Mouse (Mus musculus): ENCODE measurements at regions not wholly inside any gene's neighbourhood (a gene's known extent, or its start where the extent isn't known, plus 50 kb on each side); places are given as distances from the start of the nearest gene placed in this dataset.

DNA sequence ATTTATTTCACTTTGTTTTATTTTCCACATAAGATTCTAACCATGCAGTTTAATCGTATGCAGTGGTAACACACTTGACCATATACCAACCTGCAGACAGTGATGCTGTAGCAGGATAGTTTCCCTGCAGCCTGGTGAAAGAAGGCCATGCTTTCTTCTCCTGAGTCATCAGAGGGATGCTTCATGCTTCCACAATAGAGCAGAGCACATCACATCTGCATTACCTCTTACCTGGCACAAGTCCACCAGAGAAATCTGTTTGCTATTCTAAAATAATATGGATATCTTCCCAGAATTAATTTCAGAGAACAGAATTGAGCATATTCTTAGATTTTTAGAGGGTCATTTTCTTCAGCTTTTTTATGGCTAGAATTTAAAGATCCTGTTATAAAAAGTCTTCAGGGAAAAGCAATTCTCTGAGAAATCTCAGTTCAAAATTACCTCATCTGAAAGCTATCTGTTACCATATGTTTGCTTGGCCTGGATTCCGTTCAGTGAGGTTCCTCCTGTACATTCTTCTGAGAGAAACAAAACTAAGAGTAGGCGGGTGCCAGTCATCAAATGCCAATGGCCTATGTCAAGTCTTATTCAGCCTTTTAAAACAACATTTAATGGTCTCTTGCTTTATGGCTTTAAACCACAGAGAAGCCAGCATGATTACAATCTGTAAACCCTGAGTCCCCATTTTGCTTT is 87.3 kb upstream of the Arsj start:
- Histone ChIP-seq H3K79me2 (ENCODE audit: control insufficient read depth, insufficient read depth) (no peaks in the 10 kb centered on the region), H3K36me3 (ENCODE audit: control insufficient read depth, insufficient read depth) (no peaks in the 10 kb centered on the region), H3K27me3 (ENCODE audit: control insufficient read depth, insufficient read depth, insufficient read length) (no peaks in the 10 kb centered on the region), H3K79me3 (ENCODE audit: low read depth) (no peaks in the 10 kb centered on the region), H3ac (ENCODE audit: control insufficient read depth, insufficient read length, low read depth) (no peak overlapping the region), H3K4me3 (ENCODE audit: insufficient read depth, poor library complexity, severe bottlenecking) (no peak overlapping the region)
- no peak for TF ChIP-seq USF1 (IDR thresholded peaks at IDR 0.05; ENCODE audit: low read depth)
- no peak for TF ChIP-seq CEBPB (IDR thresholded peaks at IDR 0.05; ENCODE audit: low read depth)
- peak; percentile 93 for TF ChIP-seq MAX (IDR thresholded peaks at IDR 0.05)
- TF ChIP-seq FOSL1 (IDR thresholded peaks at IDR 0.05; ENCODE audit: insufficient read depth, low read length, poor library complexity, severe bottlenecking), result peak; percentile 47
- TF ChIP-seq CTCF (IDR thresholded peaks at IDR 0.05; ENCODE audit: control insufficient read depth, insufficient read depth, insufficient read length), result no peak
- no peak for TF ChIP-seq MYOD1 (IDR thresholded peaks at IDR 0.05; ENCODE audit: control insufficient read depth, insufficient read length, low read depth)
- no peak for TF ChIP-seq MYOG (IDR thresholded peaks at IDR 0.05; ENCODE audit: control insufficient read depth, extremely low read depth, insufficient read length)

DNA sequence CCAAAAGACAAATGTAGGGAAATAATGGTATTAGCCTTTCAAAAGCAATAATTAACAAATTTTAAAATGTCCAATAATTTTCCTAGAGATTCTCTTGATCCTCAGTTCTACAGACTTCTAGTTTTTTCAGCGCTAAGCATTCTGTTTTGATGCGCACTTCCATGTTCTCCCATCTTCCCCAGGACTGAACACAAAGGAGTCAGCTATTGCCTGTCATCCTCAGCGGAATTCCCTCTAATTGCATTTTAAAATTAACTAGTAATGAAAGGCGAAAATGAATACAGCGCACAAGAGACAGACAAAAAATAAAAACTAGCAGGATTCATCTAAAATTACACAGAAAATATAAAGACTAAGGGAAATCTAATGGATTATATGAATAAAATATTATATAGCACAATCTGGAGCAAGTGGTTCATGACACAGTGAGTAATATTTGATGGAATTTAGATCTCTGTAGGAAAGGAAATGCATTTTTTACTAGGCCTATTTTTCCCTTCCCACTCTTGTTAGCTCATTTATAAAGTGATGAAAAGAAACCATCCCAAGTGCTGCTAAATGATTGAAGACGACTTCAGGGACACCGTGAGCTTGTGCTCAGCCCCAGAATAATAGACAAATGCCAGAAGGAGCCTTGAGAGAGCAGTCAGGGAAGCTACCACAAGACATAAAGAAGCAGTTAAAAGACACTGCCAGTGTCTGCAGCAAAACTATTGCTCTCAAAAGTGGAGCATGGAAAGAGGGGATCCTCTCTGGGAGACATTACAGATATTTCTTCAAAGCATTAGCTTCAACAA is 79.0 kb upstream of the Arsj start:
- H3K79me3 ChIP-seq (ENCODE audit: low read depth), result no peaks in the 10 kb centered on the region
- no peaks in the 10 kb centered on the region for H3K79me2 ChIP-seq (ENCODE audit: control insufficient read depth, insufficient read depth)
- H3K36me3 ChIP-seq (ENCODE audit: control insufficient read depth, insufficient read depth), result no peaks in the 10 kb centered on the region
- H3ac ChIP-seq (ENCODE audit: control insufficient read depth, insufficient read length, low read depth), result no peak overlapping the region
- no peak overlapping the region for H3K4me3 ChIP-seq (ENCODE audit: insufficient read depth, poor library complexity, severe bottlenecking)
- no peaks in the 10 kb centered on the region for H3K27me3 ChIP-seq (ENCODE audit: control insufficient read depth, insufficient read depth, insufficient read length)
- TF ChIP-seq MAX (IDR thresholded peaks at IDR 0.05), result no peak
- TF ChIP-seq MYOD1 (IDR thresholded peaks at IDR 0.05; ENCODE audit: control insufficient read depth, insufficient read length, low read depth), result no peak
- TF ChIP-seq USF1 (IDR thresholded peaks at IDR 0.05; ENCODE audit: low read depth), result no peak
- TF ChIP-seq FOSL1 (IDR thresholded peaks at IDR 0.05; ENCODE audit: insufficient read depth, low read length, poor library complexity, severe bottlenecking), result no peak
- TF ChIP-seq CEBPB (IDR thresholded peaks at IDR 0.05; ENCODE audit: low read depth), result no peak
- no peak for TF ChIP-seq MYOG (IDR thresholded peaks at IDR 0.05; ENCODE audit: control insufficient read depth, extremely low read depth, insufficient read length)
- no peak for TF ChIP-seq CTCF (IDR thresholded peaks at IDR 0.05; ENCODE audit: control insufficient read depth, insufficient read depth, insufficient read length)

DNA sequence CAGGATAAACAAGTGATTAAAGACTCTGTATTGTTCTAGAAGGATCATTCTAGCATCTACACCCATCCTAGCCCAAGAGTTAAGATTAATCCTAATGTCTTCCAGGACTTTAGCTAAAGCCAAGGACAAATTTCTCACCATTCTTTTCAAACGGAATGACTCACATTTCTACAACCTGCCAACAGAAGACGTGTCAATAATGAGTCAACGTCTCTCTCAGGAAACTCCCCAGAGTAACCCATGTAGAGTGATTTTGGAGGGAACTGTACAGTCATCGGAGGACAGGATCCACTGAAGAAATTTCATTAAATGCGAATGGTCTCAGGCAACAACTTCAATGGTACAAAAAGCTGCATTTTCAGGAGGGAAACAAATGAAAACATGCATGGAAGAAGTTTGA is 71.2 kb upstream of the Arsj start:
- TF ChIP-seq CEBPB (IDR thresholded peaks at IDR 0.05; ENCODE audit: low read depth) (no peak), USF1 (IDR thresholded peaks at IDR 0.05; ENCODE audit: low read depth) (no peak), CTCF (IDR thresholded peaks at IDR 0.05; ENCODE audit: control insufficient read depth, insufficient read depth, insufficient read length) (no peak), FOSL1 (IDR thresholded peaks at IDR 0.05; ENCODE audit: insufficient read depth, low read length, poor library complexity, severe bottlenecking) (peak; percentile 92), MYOD1 (IDR thresholded peaks at IDR 0.05; ENCODE audit: control insufficient read depth, insufficient read length, low read depth) (no peak), MYOG (IDR thresholded peaks at IDR 0.05; ENCODE audit: control insufficient read depth, extremely low read depth, insufficient read length) (no peak), MAX (IDR thresholded peaks at IDR 0.05) (no peak)
- Histone ChIP-seq H3K36me3 (ENCODE audit: control insufficient read depth, insufficient read depth) (no peaks in the 10 kb centered on the region), H3ac (ENCODE audit: control insufficient read depth, insufficient read length, low read depth) (no peak overlapping the region), H3K4me3 (ENCODE audit: insufficient read depth, poor library complexity, severe bottlenecking) (no peak overlapping the region), H3K27me3 (ENCODE audit: control insufficient read depth, insufficient read depth, insufficient read length) (no peaks in the 10 kb centered on the region), H3K79me2 (ENCODE audit: control insufficient read depth, insufficient read depth) (no peaks in the 10 kb centered on the region), H3K79me3 (ENCODE audit: low read depth) (no peaks in the 10 kb centered on the region)

DNA sequence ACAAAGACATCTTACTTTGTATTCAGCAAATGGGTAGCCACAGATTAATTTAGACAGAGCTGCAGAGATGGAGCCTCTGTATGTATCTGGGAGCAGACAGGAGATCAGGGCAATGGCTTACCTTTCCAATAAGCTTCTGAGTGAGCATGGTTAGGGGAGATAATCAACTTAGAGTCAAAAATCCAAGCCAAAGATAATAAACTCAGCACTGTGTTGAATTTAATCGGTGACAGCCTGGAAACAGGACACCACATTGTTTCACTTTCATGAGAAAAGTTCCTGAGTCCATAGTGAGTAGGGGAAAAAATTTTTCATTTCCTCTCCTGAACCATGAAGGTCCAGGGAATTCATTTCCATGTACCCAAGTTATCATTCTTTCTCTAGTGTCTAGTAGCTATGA is 70.7 kb upstream of the Arsj start:
- Histone ChIP-seq H3K27me3 (ENCODE audit: control insufficient read depth, insufficient read depth, insufficient read length) (no peaks in the 10 kb centered on the region), H3K36me3 (ENCODE audit: control insufficient read depth, insufficient read depth) (no peaks in the 10 kb centered on the region), H3K79me2 (ENCODE audit: control insufficient read depth, insufficient read depth) (no peaks in the 10 kb centered on the region), H3K79me3 (ENCODE audit: low read depth) (no peaks in the 10 kb centered on the region), H3K4me3 (ENCODE audit: insufficient read depth, poor library complexity, severe bottlenecking) (no peak overlapping the region), H3ac (ENCODE audit: control insufficient read depth, insufficient read length, low read depth) (no peak overlapping the region)
- TF ChIP-seq MYOD1 (IDR thresholded peaks at IDR 0.05; ENCODE audit: control insufficient read depth, insufficient read length, low read depth) (no peak), CTCF (IDR thresholded peaks at IDR 0.05; ENCODE audit: control insufficient read depth, insufficient read depth, insufficient read length) (no peak), FOSL1 (IDR thresholded peaks at IDR 0.05; ENCODE audit: insufficient read depth, low read length, poor library complexity, severe bottlenecking) (no peak), USF1 (IDR thresholded peaks at IDR 0.05; ENCODE audit: low read depth) (no peak), MAX (IDR thresholded peaks at IDR 0.05) (no peak), CEBPB (IDR thresholded peaks at IDR 0.05; ENCODE audit: low read depth) (no peak), MYOG (IDR thresholded peaks at IDR 0.05; ENCODE audit: control insufficient read depth, extremely low read depth, insufficient read length) (no peak)

DNA sequence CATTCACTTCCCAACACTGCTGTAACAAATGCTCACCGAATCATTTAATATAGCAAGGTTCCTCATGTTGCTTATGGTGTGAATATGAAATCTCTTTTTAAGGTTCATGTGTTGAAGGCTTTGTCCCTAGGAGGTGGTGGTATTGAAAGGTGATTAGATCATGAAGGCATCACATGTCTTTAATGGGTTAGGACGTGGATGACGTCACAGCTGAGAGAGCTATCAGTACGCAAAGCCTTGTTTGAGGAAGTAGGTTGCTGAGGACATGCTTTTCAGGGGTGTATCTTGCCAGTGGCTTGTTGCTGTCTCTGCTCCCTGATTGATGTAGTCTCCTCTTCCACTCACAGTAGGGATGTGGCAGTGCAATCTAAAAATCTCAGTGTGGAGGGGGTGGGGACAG is 69.8 kb upstream of the Arsj start:
- Histone ChIP-seq H3K79me3 (ENCODE audit: low read depth) (no peaks in the 10 kb centered on the region), H3K79me2 (ENCODE audit: control insufficient read depth, insufficient read depth) (no peaks in the 10 kb centered on the region), H3K27me3 (ENCODE audit: control insufficient read depth, insufficient read depth, insufficient read length) (no peaks in the 10 kb centered on the region), H3ac (ENCODE audit: control insufficient read depth, insufficient read length, low read depth) (no peak overlapping the region), H3K36me3 (ENCODE audit: control insufficient read depth, insufficient read depth) (no peaks in the 10 kb centered on the region), H3K4me3 (ENCODE audit: insufficient read depth, poor library complexity, severe bottlenecking) (no peak overlapping the region)
- no peak for TF ChIP-seq USF1 (IDR thresholded peaks at IDR 0.05; ENCODE audit: low read depth)
- TF ChIP-seq MYOG (IDR thresholded peaks at IDR 0.05; ENCODE audit: control insufficient read depth, extremely low read depth, insufficient read length), result no peak
- no peak for TF ChIP-seq FOSL1 (IDR thresholded peaks at IDR 0.05; ENCODE audit: insufficient read depth, low read length, poor library complexity, severe bottlenecking)
- no peak for TF ChIP-seq MYOD1 (IDR thresholded peaks at IDR 0.05; ENCODE audit: control insufficient read depth, insufficient read length, low read depth)
- no peak for TF ChIP-seq CTCF (IDR thresholded peaks at IDR 0.05; ENCODE audit: control insufficient read depth, insufficient read depth, insufficient read length)
- TF ChIP-seq MAX (IDR thresholded peaks at IDR 0.05), result no peak
- no peak for TF ChIP-seq CEBPB (IDR thresholded peaks at IDR 0.05; ENCODE audit: low read depth)

All from C2C12 (cell line).